Mouse (Mus musculus) CD4-positive helper T cell, adult 2 months (primary cell): ENCODE measurements around the gene Olfr224.
"Not testable (repeated sequence)": the region's sequence is repeated elsewhere in the genome, so short reads cannot be mapped to it uniquely, and the experiment has no call there.

Experiments used
- DNase-seq: peaks from one replicate; pipeline ENCODE4 v3.0.0-alpha.2; 2012; ENCODE audit warnings: low read depth, missing footprints, low spot score

Gene Olfr224

GRCm38 (mm10) chr11:58518916-58519315, 51.4 kb downstream of the Olfr224 start:
- not testable (repeated sequence) for DNase-seq
